Mouse (Mus musculus) bone marrow macrophage, adult 2 months (primary cell): ENCODE results near the gene Gsta4.

Source experiments
- CTCF ChIP-seq: IDR thresholded peaks from 2 replicates; pipeline ENCODE4 v1.5.1; 2012; ENCODE audit warnings: low read depth, mild to moderate bottlenecking, low read length, moderate library complexity
- POLR2A ChIP-seq: IDR thresholded peaks from 2 replicates; pipeline ENCODE4 v1.6.1; 2012; ENCODE audit warnings: mild to moderate bottlenecking, low read depth, low read length, borderline replicate concordance

- no peak for TF ChIP-seq CTCF
- no peak for TF ChIP-seq POLR2A
Observed at GRCm38 (mm10) chr9:78167453-78167969, 15.1 kb upstream of the Gsta4 start.
